ENCODE assay signal across 8 mouse cellular contexts in the genomic region with DNA sequence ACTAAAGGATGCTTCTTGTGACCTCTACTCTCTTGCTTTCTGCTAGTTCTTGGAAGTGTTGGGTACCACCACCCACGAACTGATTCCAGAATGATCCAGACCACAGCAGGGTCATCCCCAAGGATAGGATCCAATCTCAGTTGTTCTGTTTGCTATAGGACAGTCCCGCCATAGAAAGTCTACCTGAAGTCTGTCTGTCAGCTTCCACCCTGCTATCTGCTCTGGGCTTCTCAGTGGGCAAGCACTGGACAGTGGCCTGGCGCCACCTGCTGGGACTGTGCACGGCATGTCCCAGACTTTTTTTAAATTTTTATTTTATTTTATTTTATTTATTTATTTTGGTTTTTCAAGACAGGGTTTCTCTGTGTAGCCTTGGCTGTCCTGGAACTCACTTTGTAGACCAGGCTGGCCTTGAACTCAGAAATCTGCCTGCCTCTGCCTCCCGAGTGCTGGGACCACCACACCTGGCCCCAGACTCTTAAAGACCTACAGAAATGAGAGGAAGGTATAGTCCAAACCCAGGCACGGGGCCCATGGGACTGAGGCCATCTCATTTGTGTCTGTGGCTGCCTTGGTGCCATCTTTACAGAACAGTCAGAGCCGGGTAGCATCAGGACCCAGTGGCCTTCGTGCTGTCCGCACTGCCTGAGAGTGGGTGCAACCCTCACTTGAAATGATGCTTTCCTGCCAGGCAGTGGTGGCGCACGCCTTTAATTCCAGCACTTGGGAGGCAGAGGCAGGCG. TPM values are rescaled to one million over a fixed set of nuclear protein-coding genes. Genes with fewer than 3 reads are reported as not detected.
DNase-seq lines count a peak whose midpoint lies in the region; ATAC-seq and TF ChIP-seq lines count a peak whose summit lies in the region.

No protein-coding gene starts in this region.

- no peak overlapping the region for H3K4me3 ChIP-seq in neural tube, embryonic 15.5 days (replicated peaks)
- no peak overlapping the region for H3K4me3 ChIP-seq in kidney, postnatal 0 days (replicated peaks; ENCODE audit: low read depth, low read length)

- WGBS in neural tube, embryonic 15.5 days, result 69% methylated on average over 12 of the region's 12 CpGs
- 64% methylated on average over 12 of the region's 12 CpGs for WGBS in kidney, postnatal 0 days

- H3K9ac ChIP-seq in neural tube, embryonic 15.5 days (replicated peaks), result no peak overlapping the region
- H3K9ac ChIP-seq in kidney, postnatal 0 days (ENCODE audit: low read depth, low read length), result no peak overlapping the region

- peaks cover 10% of the 10 kb centered on the region for H3K36me3 ChIP-seq in neural tube, embryonic 15.5 days
- H3K36me3 ChIP-seq in kidney, postnatal 0 days (ENCODE audit: insufficient read depth, low read length), result 0 out of 2 replicates have a peak, but pooled peaks cover 5% of the 10 kb centered on the region

- peaks cover 43% of the 10 kb centered on the region for H3K4me1 ChIP-seq in neural tube, embryonic 15.5 days
- H3K4me1 ChIP-seq in kidney, postnatal 0 days (replicated peaks; ENCODE audit: insufficient read depth, low read length), result peaks cover 26% of the 10 kb centered on the region; the same call in 1 of the 2 replicates

- no peak for ATAC-seq in cerebellum, adult (ENCODE audit: insufficient number of reproducible peaks, low FRiP score, low TSS enrichment)
- no peak for ATAC-seq in neural tube, embryonic 15.5 days (ENCODE audit: low FRiP score)
- ATAC-seq in kidney, postnatal 0 days (replicated peaks; ENCODE audit: low FRiP score, low read depth), result no peak

- H3K27me3 ChIP-seq in neural tube, embryonic 15.5 days (replicated peaks), result no peaks in the 10 kb centered on the region
- H3K27me3 ChIP-seq in kidney, postnatal 0 days (ENCODE audit: insufficient read depth, low read length), result no peaks in the 10 kb centered on the region

- no peaks in the 10 kb centered on the region for H3K9me3 ChIP-seq in neural tube, embryonic 15.5 days (replicated peaks)
- H3K9me3 ChIP-seq in kidney, postnatal 0 days (replicated peaks; ENCODE audit: low read length), result no peaks in the 10 kb centered on the region

- TF ChIP-seq CTCF in kidney, postnatal 0 days (IDR thresholded peaks at IDR 0.05; ENCODE audit: low read depth), result peak; percentile 80

- no peak overlapping the region for H3K27ac ChIP-seq in neural tube, embryonic 15.5 days (replicated peaks)
- no peak overlapping the region for H3K27ac ChIP-seq in kidney, postnatal 0 days

- H3K4me2 ChIP-seq in neural tube, embryonic 15.5 days, result no peak overlapping the region
- H3K4me2 ChIP-seq in kidney, postnatal 0 days (ENCODE audit: low read length), result no peak overlapping the region

- DNase-seq in cerebellum, adult 11 months, result peak; percentile 68
- peak; percentile 54 for DNase-seq in neural tube, embryonic 10.5 days (ENCODE audit: extremely low spot score, low spot score)
- peak; percentile 82 for DNase-seq in cerebellum, postnatal 10 days
- DNase-seq in kidney, postnatal 0 days (ENCODE audit: low spot score), result peak; percentile 81
- peak; percentile 79 for DNase-seq in lung, postnatal 14 days
- DNase-seq in thymus, postnatal 36 days, result peak; percentile 35 to 39

RNA-seq across cellular contexts. Expression of a gene that starts 19.0 kb away (rescaled TPM):
- 22.9 and 23.6 TPM in 2 replicates for polyA plus RNA-seq in neural tube, embryonic 15.5 days (2015; fragmentation: Nextera tagmentation; extraction: Ambion mirVana)
- polyA plus RNA-seq in kidney, postnatal 0 days (2015; fragmentation: Nextera tagmentation; extraction: Ambion mirVana), result 11.3 and 12.2 TPM in 2 replicates
